Mouse (Mus musculus) MEL (cell line): Measurements from ENCODE around the gene Gfra4. TPM values are rescaled to one million over a fixed set of nuclear protein-coding genes. Genes with fewer than 3 reads are reported as not detected.
"Not testable (repeated sequence)": the region's sequence is repeated elsewhere in the genome, so short reads cannot be mapped to it uniquely, and the experiment has no call there.

Source experiments
- DNase-seq: peaks from one replicate; pipeline ENCODE4 v3.0.0; 2011; ENCODE audit warnings: low read depth, low spot score
- H3K27ac ChIP-seq: 2 replicates; pipeline ENCODE4 v1.5.1; 2012; ENCODE audit warnings: low read depth, mild to moderate bottlenecking, control low read depth, low read length, moderate library complexity; ENCODE audit not compliant: control insufficient read depth
- H3K27me3 ChIP-seq, 2 experiments: fragments of 150-350 bp in 1 of 2; sonication (generic) in 1 of 2; 2 replicates each; pipeline ENCODE4 v1.6.1; 2012; ENCODE audit warnings: low read length in 2 of 2, mild to moderate bottlenecking in 2 of 2, improper control_type of control experiment in 1 of 2, moderate library complexity in 1 of 2; ENCODE audit not compliant: insufficient read depth in 2 of 2, control insufficient read depth in 1 of 2
- H3K36me3 ChIP-seq, 2 experiments: 2 replicates each; pipeline ENCODE4 v1.6.1; 2012 to 2014; ENCODE audit warnings: low read length in 2 of 2, improper control_type of control experiment in 1 of 2, inconsistent platforms in 1 of 2, mild to moderate bottlenecking in 1 of 2; ENCODE audit not compliant: insufficient read depth in 2 of 2, control insufficient read depth in 1 of 2
- H3K4me1 ChIP-seq, 2 experiments: fragments of 150-350 bp in 1 of 2; sonication (generic) in 1 of 2; 2 replicates each; pipeline ENCODE4 v1.6.1; 2012; ENCODE audit warnings: low read length in 2 of 2, improper control_type of control experiment in 1 of 2, mild to moderate bottlenecking in 1 of 2; ENCODE audit not compliant: insufficient read depth in 2 of 2, control insufficient read depth in 1 of 2
- H3K4me3 ChIP-seq, 2 experiments: fragments of 150-350 bp in 1 of 2; sonication (generic) in 1 of 2; 2 replicates each; pipeline ENCODE4 v1.5.1; 2012; ENCODE audit warnings: low read depth in 2 of 2, low read length in 2 of 2, mild to moderate bottlenecking in 2 of 2, moderate library complexity in 2 of 2, control low read depth in 1 of 2, improper control_type of control experiment in 1 of 2; ENCODE audit not compliant: control insufficient read depth in 1 of 2, insufficient read depth in 1 of 2
- H3K79me2 ChIP-seq: 2 replicates; pipeline ENCODE4 v1.6.1; 2012; ENCODE audit warnings: mild to moderate bottlenecking, low read length, moderate library complexity; ENCODE audit not compliant: control insufficient read depth, poor library complexity, insufficient read depth
- H3K9ac ChIP-seq: 2 replicates; pipeline ENCODE4 v1.6.1; 2012; ENCODE audit warnings: low read depth, mild to moderate bottlenecking, control low read depth, low read length, moderate library complexity; ENCODE audit not compliant: control insufficient read depth, poor library complexity, severe bottlenecking
- H3K9me3 ChIP-seq: fragments of 150-350 bp; sonication (generic); replicated peaks from 2 replicates; pipeline ENCODE4 v1.6.1; 2012; ENCODE audit warnings: mild to moderate bottlenecking, low read length, improper control_type of control experiment, moderate library complexity; ENCODE audit not compliant: insufficient read depth
- GATA1 ChIP-seq: IDR thresholded peaks from 2 replicates; pipeline ENCODE4 v1.6.1; 2011; ENCODE audit warnings: low read depth, low read length, improper control_type of control experiment
- MAFK ChIP-seq: IDR thresholded peaks from 2 replicates; pipeline ENCODE4 v1.6.1; 2011; ENCODE audit warnings: low read depth, mild to moderate bottlenecking, low read length, improper control_type of control experiment, borderline replicate concordance
- MAX ChIP-seq: IDR thresholded peaks from 2 replicates; pipeline ENCODE4 v1.6.1; 2011; ENCODE audit warnings: low read length, improper control_type of control experiment
- NRF1 ChIP-seq: IDR thresholded peaks from 2 replicates; pipeline ENCODE4 v1.6.1; 2014; ENCODE audit warnings: low read depth, mild to moderate bottlenecking, inconsistent platforms, low read length, improper control_type of control experiment, moderate library complexity; ENCODE audit not compliant: poor library complexity, insufficient read depth, severe bottlenecking
- POLR2AphosphoS2 ChIP-seq: IDR thresholded peaks from 2 replicates; pipeline ENCODE4 v1.6.1; 2011; ENCODE audit warnings: low read length, improper control_type of control experiment
- RAD21 ChIP-seq: IDR thresholded peaks from 2 replicates; pipeline ENCODE4 v1.6.1; 2011; ENCODE audit warnings: mild to moderate bottlenecking, low read depth, low read length, improper control_type of control experiment
- RCOR1 ChIP-seq: IDR thresholded peaks from 2 replicates; pipeline ENCODE4 v1.6.1; 2012; ENCODE audit warnings: low read depth, mild to moderate bottlenecking, inconsistent platforms, low read length, improper control_type of control experiment
- TAL1 ChIP-seq: IDR thresholded peaks from 2 replicates; pipeline ENCODE4 v1.6.1; 2012; ENCODE audit warnings: mild to moderate bottlenecking, inconsistent platforms, low read length, moderate library complexity, mixed read lengths
- TCF12 ChIP-seq: IDR thresholded peaks from 2 replicates; pipeline ENCODE4 v1.6.1; 2014; ENCODE audit warnings: low read depth, mild to moderate bottlenecking, inconsistent platforms, low read length, improper control_type of control experiment, moderate library complexity
- USF2 ChIP-seq, 2 experiments: IDR thresholded peaks; 2 replicates each; pipeline ENCODE4 v1.6.1; 2011 to 2012; ENCODE audit warnings: improper control_type of control experiment in 2 of 2, low read length in 2 of 2, borderline replicate concordance in 1 of 2, inconsistent platforms in 1 of 2, low read depth in 1 of 2, mild to moderate bottlenecking in 1 of 2; ENCODE audit not compliant: insufficient read depth in 1 of 2
- ZC3H11A ChIP-seq: IDR thresholded peaks from 2 replicates; pipeline ENCODE4 v1.6.1; 2012; ENCODE audit warnings: low read depth, mild to moderate bottlenecking, inconsistent platforms, low read length, improper control_type of control experiment
- ZNF384 ChIP-seq: IDR thresholded peaks from 2 replicates; pipeline ENCODE4 v1.6.1; 2012; ENCODE audit warnings: low read depth, mild to moderate bottlenecking, inconsistent platforms, low read length, improper control_type of control experiment
- polyA plus RNA-seq, 2 experiments: library from polyadenylated mRNA; stranded (reverse) in 1 of 2; unstranded in 1 of 2; fragments of >175 nt in 1 of 2; fragments of >200 nt in 1 of 2; gene quantifications; 2 replicates each; pipeline versions ENCODE4 v1.2.1 to v1.2.4; 2012; ENCODE audit warnings: low replicate concordance in 2 of 2, low read depth in 1 of 2; ENCODE audit not compliant: insufficient read length in 2 of 2, insufficient read depth in 1 of 2, missing spikeins in 1 of 2
- total RNA-seq: library from RNA; depleted of rRNA; stranded (reverse); fragments of 300-350 nt; gene quantifications from 2 replicates; pipeline ENCODE4 v1.2.3, GENCODE M21; 2012

Gene Gfra4
- total and polyA plus RNA-seq, 3 experiments = not detected

GRCm38 (mm10) chr2:131036343-131036742 lies 6.5 kb downstream of the Gfra4 start:
- Histone ChIP-seq H3K4me3 (no peak overlapping the region), H3K27me3 (no peaks in the 10 kb centered on the region), H3K4me1 (no peaks in the 10 kb centered on the region), H3K9ac (no peak overlapping the region), H3K36me3 (no peaks in the 10 kb centered on the region), H3K9me3 (no peaks in the 10 kb centered on the region), H3K27ac (no peak overlapping the region), H3K79me2 (no peaks in the 10 kb centered on the region)
- DNase-seq = no peak
- TF ChIP-seq POLR2AphosphoS2 = no peak
- TF ChIP-seq TAL1 = no peak
- no peak for TF ChIP-seq ZNF384
- no peak for TF ChIP-seq GATA1
- TF ChIP-seq MAX = no peak
- TF ChIP-seq ZC3H11A = no peak
- no peak for TF ChIP-seq RAD21
- no peak for TF ChIP-seq NRF1
- no peak for TF ChIP-seq USF2 (IDR thresholded peaks at IDR 0.05; ENCODE audit: borderline replicate concordance in 1 of 2, insufficient read depth in 1 of 2, low read depth in 1 of 2, low read length in 2 of 2)

- not testable (repeated sequence) for H3K4me1 ChIP-seq, H3K9ac ChIP-seq, H3K36me3 ChIP-seq, H3K9me3 ChIP-seq, H3K4me3 ChIP-seq, DNase-seq, H3K27ac ChIP-seq, H3K27me3 ChIP-seq, H3K79me2 ChIP-seq
- 0 out of 2 replicates have a peak, but pooled peaks have one; percentile 15 for TF ChIP-seq TCF12
Measured at GRCm38 (mm10) chr2:131031406-131031805, 11.5 kb downstream of the Gfra4 start.

GRCm38 (mm10) chr2:131030998-131031397 lies 11.9 kb downstream of the Gfra4 start:
- DNase-seq = no peak
- H3K27me3 ChIP-seq = no peaks in the 10 kb centered on the region
- TF ChIP-seq TAL1 (no peak), RCOR1 (no peak), MAFK (no peak), ZNF384 (no peak)
- H3K4me1 ChIP-seq = 0 out of 4 replicates have a peak, but pooled peaks cover 0 to 3% of the 10 kb centered on the region in 2 experiments
- no peaks in the 10 kb centered on the region for H3K79me2 ChIP-seq
- no peak overlapping the region for H3K27ac ChIP-seq
- no peak overlapping the region for H3K4me3 ChIP-seq
- no peaks in the 10 kb centered on the region; a peak in 1 of 4 replicates for H3K36me3 ChIP-seq
- no peak overlapping the region for H3K9ac ChIP-seq
- no peaks in the 10 kb centered on the region for H3K9me3 ChIP-seq
